Mouse (Mus musculus) heart, embryonic 16.5 days (tissue): ENCODE results near the gene Aamp. TPM values are rescaled to one million over a fixed set of nuclear protein-coding genes. Genes with fewer than 3 reads are reported as not detected.
A peak's percentile ranks its signal among the peaks of the same experiment; 100 is the strongest.

Source experiments
- ATAC-seq: fragments of 200-750 bp; cut with Nextera tagmentation; replicated peaks from 2 replicates; pipeline ENCODE4 v1.8.0; 2017; ENCODE audit warnings: moderate number of reproducible peaks; ENCODE audit not compliant: insufficient read depth, low FRiP score; ENCODE audit errors: extremely low read depth
- H3K27ac ChIP-seq: fragments of 300-500 bp; sonication (generic); 2 replicates; pipeline ENCODE4 v1.5.1; 2014; ENCODE audit warnings: mild to moderate bottlenecking, low read length, control low read depth, moderate library complexity
- H3K27me3 ChIP-seq: fragments of 300-500 bp; sonication (generic); 2 replicates; pipeline ENCODE4 v1.6.1; 2014; ENCODE audit warnings: low read length, mixed read lengths; ENCODE audit not compliant: control insufficient read depth, insufficient read depth
- H3K36me3 ChIP-seq: fragments of 300-500 bp; sonication (generic); 2 replicates; pipeline ENCODE4 v1.6.1; 2014; ENCODE audit not compliant: control insufficient read depth, insufficient read depth
- H3K4me1 ChIP-seq: fragments of 300-500 bp; sonication (generic); 2 replicates; pipeline ENCODE4 v1.6.1; 2014; ENCODE audit warnings: low read length, mixed read lengths; ENCODE audit not compliant: control insufficient read depth, insufficient read depth
- H3K4me2 ChIP-seq: fragments of 300-500 bp; sonication (generic); 2 replicates; pipeline ENCODE4 v1.6.1; 2014; ENCODE audit warnings: low read depth, mild to moderate bottlenecking, control low read depth, low read length
- H3K4me3 ChIP-seq: fragments of 300-500 bp; sonication (generic); 2 replicates; pipeline ENCODE4 v1.5.1; 2014; ENCODE audit warnings: mild to moderate bottlenecking, control low read depth, low read length
- H3K9ac ChIP-seq: fragments of 300-500 bp; sonication (generic); 2 replicates; pipeline ENCODE4 v1.6.1; 2014; ENCODE audit warnings: low read length, control low read depth
- H3K9me3 ChIP-seq: fragments of 300-500 bp; sonication (generic); replicated peaks from 2 replicates; pipeline ENCODE4 v1.6.1; 2016; ENCODE audit warnings: low read length; ENCODE audit not compliant: control insufficient read depth
- WGBS: fragments of 180-500 bp; shearing (Covaris S2); extraction: QIAGEN DNeasy Blood & Tissue Kit; methylation state at CpG from one replicate; pipeline ENCODE4 v1.1.7; 2014; 5-methylcytosine and 5-hydroxymethylcytosine counted together
- polyA plus RNA-seq: library from polyadenylated mRNA; unstranded; fragments of >200 nt; fragmentation: Nextera tagmentation; extraction: Ambion mirVana; gene quantifications from 2 replicates; pipeline ENCODE4 v1.2.1, GENCODE M21; 2015

The Aamp gene
- polyA plus RNA-seq, 1 experiment from 2014 or later: 223 TPM

DNA sequence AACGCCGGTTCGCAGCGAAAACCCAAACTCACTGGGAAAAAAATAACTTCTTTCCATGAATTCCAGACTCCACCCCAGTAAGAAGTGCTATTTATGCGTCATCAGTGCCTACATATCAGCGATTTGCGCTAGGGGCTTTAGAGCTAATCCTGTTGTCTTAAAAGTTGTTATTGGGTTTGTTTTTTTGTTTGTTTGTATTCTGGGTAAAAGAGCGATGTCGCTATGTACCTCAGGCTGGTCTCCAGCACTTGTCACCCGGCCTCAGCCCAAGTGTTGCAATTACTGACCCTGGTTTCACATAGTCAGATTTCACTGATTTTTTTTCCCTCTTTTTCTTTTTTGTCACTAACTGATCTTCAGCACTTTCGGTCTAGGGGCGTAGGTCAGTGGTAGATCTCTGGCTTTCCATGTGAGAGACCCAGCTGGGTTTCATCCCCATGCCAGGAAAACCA, 19.8 kb upstream of the Aamp start:
- Histone ChIP-seq H3K4me1 (peaks cover 42% of the 10 kb centered on the region), H3K9ac (peak overlapping the region; percentile 93), H3K9me3 (no peaks in the 10 kb centered on the region), H3K36me3 (no peaks in the 10 kb centered on the region), H3K4me3 (peak overlapping the region; percentile 85), H3K27ac (peak overlapping the region; percentile 95), H3K4me2 (peak overlapping the region; percentile 83), H3K27me3 (no peaks in the 10 kb centered on the region)
- ATAC-seq: 0 out of 2 replicates have a peak, but pooled peaks have one; percentile 3
- 11% methylated on average over 12 of the region's 12 CpGs for WGBS

DNA sequence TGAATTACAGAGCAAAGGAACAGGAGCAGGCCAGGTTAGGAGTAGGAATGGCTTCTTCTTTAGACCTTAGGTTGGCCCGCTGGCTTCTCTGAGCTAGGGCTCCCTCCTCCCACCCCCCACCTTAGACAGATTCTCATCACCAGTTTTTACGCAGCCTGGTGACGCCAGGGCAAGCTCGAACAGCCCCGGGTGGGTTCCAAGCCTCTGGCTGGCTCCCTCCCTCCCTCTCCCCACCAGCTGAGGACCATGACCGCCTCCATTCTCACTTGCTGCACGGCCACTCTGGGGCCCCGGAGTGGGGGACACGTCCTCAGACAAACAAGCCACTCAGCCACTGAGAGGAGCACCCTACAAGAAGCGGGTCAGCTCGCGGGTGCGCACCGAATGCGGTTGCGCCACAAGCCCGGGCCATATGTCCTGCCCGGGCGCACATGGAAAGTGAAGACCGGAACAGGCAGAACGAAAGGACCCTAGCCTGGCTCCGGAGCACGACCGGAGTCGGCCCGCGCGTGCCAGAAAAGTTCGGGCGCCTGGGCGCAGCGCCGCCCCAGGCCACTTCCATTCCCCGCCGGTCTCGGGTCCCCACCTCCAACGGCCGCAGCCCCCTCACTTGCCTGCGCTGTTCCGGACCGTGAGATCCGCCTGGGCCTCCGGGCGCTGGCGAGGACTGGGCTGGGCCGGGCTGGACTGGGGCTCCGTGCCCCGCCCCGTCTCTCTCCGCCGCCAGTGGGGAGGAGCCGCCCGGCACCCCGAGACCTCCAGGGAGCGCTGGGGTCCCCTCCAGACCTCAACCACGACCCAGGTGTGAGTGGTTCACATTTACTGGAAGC, 19.2 kb upstream of the Aamp start:
- WGBS: 0% methylated on average over 54 of the region's 56 CpGs
- Histone ChIP-seq H3K4me1 (peaks cover 45% of the 10 kb centered on the region), H3K4me3 (peak overlapping the region; percentile 85), H3K4me2 (peak overlapping the region; percentile 83), H3K9ac (peak overlapping the region; percentile 93), H3K27ac (peak overlapping the region; percentile 95), H3K36me3 (no peaks in the 10 kb centered on the region), H3K9me3 (no peaks in the 10 kb centered on the region), H3K27me3 (no peaks in the 10 kb centered on the region)
- peak; percentile 84 for ATAC-seq

DNA sequence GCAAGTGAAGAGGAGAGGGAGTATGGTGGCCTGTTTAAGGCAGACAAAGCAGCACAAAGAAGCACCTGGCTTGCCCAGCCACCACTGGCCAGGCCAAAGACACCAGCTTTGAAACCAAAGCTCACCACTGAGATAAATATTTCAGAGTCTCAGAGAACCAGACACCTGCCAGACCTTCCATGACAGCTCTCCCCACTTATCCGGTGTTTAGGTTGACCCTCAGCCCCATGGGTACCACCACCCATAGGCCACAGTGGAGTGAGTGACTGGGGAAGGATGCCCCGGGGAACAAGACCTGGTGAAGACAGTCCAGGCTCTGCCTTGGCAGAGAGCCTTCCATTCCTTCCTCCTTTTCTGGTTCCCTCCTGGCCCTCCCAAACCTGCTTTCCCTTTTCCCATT, 18.3 kb upstream of the Aamp start:
- no peaks in the 10 kb centered on the region for H3K27me3 ChIP-seq
- peak overlapping the region; percentile 83 for H3K4me2 ChIP-seq
- H3K36me3 ChIP-seq: no peaks in the 10 kb centered on the region
- H3K9me3 ChIP-seq: no peaks in the 10 kb centered on the region
- no peak for ATAC-seq
- H3K27ac ChIP-seq: peak overlapping the region; percentile 95
- H3K4me3 ChIP-seq: peak overlapping the region; percentile 85
- H3K4me1 ChIP-seq: peaks cover 54% of the 10 kb centered on the region
- WGBS: 53% methylated on average over 2 of the region's 2 CpGs
- H3K9ac ChIP-seq: peak overlapping the region; percentile 56

DNA sequence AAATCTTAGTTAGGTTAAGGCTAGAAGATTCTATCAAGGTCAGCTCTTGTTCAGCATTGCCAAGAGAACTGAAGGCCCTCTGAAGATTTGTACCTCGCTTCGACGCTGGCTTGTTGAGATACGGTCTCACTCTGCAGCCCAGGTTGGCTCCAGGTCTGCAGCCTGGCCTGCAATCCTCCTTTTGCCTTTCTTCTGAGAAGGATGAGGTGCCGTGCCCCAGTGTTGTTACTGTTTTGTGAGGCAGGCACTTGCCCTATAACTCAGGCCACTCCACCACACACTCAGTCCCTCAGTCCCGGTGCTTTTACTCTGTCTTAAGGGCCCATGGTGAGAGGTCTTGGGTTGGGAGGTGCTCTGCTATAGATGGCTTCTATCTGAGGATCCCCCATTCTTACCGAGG, 17.7 kb upstream of the Aamp start:
- peaks cover 60% of the 10 kb centered on the region for H3K4me1 ChIP-seq
- ATAC-seq: no peak
- no peak overlapping the region for H3K4me3 ChIP-seq
- 85% methylated on average over 7 of the region's 7 CpGs for WGBS
- H3K27ac ChIP-seq: no peak overlapping the region
- peak overlapping the region; percentile 83 for H3K4me2 ChIP-seq
- H3K9ac ChIP-seq: peak overlapping the region; percentile 56
- no peaks in the 10 kb centered on the region for H3K9me3 ChIP-seq
- H3K36me3 ChIP-seq: no peaks in the 10 kb centered on the region
- H3K27me3 ChIP-seq: no peaks in the 10 kb centered on the region

DNA sequence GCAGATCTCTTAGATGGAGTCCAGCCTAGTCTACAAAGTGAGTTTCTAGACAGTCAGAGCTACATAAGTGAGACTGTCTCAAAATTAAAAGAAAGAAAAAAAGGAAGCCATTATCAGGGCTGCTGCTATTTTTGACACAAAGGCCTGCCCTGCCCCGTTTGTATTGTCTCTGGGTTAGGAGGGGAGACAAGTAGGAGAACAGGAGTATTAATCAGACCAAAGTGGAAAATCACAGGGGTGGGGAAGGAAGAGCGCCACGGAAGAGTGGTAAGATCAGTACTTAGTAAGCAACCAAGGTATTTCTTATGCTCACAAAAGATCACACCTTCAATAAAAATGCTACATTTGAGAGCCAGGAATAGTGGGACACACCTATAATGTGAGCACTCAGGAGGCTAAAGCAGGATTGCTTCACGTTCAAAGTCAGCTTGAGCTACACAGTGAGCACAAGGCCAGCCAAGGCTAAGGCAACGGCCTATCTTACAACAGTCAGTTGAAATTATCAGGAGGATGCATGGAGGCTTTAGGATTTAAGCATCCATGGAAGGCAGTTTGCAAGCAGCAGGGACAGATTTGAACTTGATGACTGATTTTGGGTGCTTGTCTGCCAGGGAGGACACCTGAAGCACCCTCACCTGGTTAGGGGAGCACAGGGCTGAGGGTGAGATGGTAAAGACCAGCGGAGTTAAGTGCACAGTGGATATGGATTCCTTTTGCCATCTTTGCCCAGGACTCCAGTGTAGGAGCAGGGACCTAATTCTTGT, 16.0 kb upstream of the Aamp start:
- Histone ChIP-seq H3K4me1 (peaks cover 77% of the 10 kb centered on the region), H3K4me2 (peak overlapping the region; percentile 27)

GRCm38 (mm10) chr1:74298996-74299395, 14.5 kb upstream of the Aamp start:
- H3K4me1 ChIP-seq: peaks cover 85% of the 10 kb centered on the region
- H3K4me2 ChIP-seq: peak overlapping the region; percentile 7; the same call in 1 of the 2 replicates
- H3K9ac ChIP-seq: peak overlapping the region; percentile 56
- H3K36me3 ChIP-seq: no peaks in the 10 kb centered on the region
- H3K9me3 ChIP-seq: no peaks in the 10 kb centered on the region
- 33% methylated on average over 5 of the region's 5 CpGs for WGBS
- no peak for ATAC-seq
- H3K4me3 ChIP-seq: no peak overlapping the region
- H3K27ac ChIP-seq: peak overlapping the region; percentile 84
- no peaks in the 10 kb centered on the region for H3K27me3 ChIP-seq

More for the DNA sequence above, 16.0 kb upstream of the Aamp start:
- H3K27ac ChIP-seq: peak overlapping the region; percentile 75
- no peaks in the 10 kb centered on the region for H3K36me3 ChIP-seq
- H3K9me3 ChIP-seq: no peaks in the 10 kb centered on the region
- H3K9ac ChIP-seq: peak overlapping the region; percentile 50
- 47% methylated on average over 6 of the region's 6 CpGs for WGBS
- H3K27me3 ChIP-seq: no peaks in the 10 kb centered on the region
- H3K4me3 ChIP-seq: no peak overlapping the region
- ATAC-seq: no peak

DNA sequence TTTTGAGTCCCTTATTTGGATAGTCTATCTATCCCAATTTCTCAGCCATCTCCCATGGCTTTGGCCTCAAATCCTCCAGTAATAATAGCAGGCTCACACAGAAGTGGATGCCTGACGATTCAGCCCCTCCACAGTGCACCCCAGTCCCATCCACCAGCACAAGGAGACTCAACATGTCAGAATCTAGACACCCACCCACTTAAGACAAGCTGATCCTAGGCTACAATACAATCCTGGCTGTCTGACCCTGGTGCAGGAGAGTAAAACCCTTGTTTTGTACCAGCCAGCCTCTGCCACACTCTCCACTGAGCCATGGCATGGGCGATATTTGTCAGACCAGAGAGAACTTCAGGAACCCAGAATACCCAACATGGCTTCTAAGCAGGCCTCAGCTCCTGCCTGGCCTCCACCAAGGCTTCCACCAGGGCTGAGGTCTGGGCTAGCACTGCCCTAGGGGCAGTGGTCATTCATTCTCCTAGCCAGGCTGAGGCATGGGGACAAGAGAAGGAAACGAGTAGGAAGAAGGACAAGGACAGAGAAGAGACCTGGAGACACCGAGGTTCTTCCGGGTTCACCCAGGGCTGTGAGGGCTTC, 13.7 kb upstream of the Aamp start:
- H3K36me3 ChIP-seq: no peaks in the 10 kb centered on the region
- ATAC-seq: no peak
- H3K4me1 ChIP-seq: peaks cover 91% of the 10 kb centered on the region
- H3K27me3 ChIP-seq: no peaks in the 10 kb centered on the region
- H3K9me3 ChIP-seq: no peaks in the 10 kb centered on the region
- H3K27ac ChIP-seq: peak overlapping the region; percentile 99
- 73% methylated on average over 5 of the region's 5 CpGs for WGBS
- peak overlapping the region; percentile 39 for H3K9ac ChIP-seq
- H3K4me2 ChIP-seq: no peak overlapping the region
- no peak overlapping the region for H3K4me3 ChIP-seq

DNA sequence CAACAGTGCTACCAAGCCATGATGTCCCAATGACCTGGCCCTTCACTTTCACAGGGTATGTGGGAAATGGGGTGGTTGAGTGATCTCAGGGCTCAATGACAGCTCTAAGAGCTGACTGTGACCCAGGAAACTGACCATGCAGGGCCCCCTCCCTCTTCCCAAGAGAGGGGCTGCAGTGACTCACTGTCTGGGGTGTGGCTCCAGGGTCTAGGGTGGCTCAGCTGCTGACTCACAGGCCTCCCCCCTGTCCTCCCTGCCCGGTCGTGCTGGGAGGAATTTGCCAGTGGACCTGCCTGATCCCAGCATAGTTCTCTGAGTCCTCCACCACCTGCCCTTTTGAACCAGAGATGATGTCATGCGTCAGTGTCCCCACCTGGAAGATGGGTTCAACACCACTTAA, 12.7 kb upstream of the Aamp start:
- ATAC-seq: no peak
- WGBS: 37% methylated on average over 3 of the region's 3 CpGs
- H3K4me2 ChIP-seq: peak overlapping the region; percentile 67; the same call in 1 of the 2 replicates

More for the DNA sequence above, 12.7 kb upstream of the Aamp start:
- H3K9me3 ChIP-seq: no peaks in the 10 kb centered on the region
- peaks cover 88% of the 10 kb centered on the region for H3K4me1 ChIP-seq
- 0 out of 2 replicates have a peak, but pooled peaks cover 4% of the 10 kb centered on the region for H3K36me3 ChIP-seq
- peak overlapping the region; percentile 69; the same call in 1 of the 2 replicates for H3K9ac ChIP-seq
- H3K27ac ChIP-seq: peak overlapping the region; percentile 99
- no peak overlapping the region for H3K4me3 ChIP-seq
- H3K27me3 ChIP-seq: no peaks in the 10 kb centered on the region
